Mouse (Mus musculus): ENCODE results near the gene Erg. TPM values are rescaled to one million over a fixed set of nuclear protein-coding genes. Genes with fewer than 3 reads are reported as not detected.

Gene Erg
- total RNA-seq, 1 experiment from 2014 or later, result 24.3 TPM

GRCm38 (mm10) chr16:95350499-95350898 lies 235.9 kb downstream of the Erg start:
- DNase-seq, result peak; percentile 57

- no peak for DNase-seq
These were observed 236.6 kb downstream of the Erg start for GRCm38 (mm10) chr16:95349745-95350144.

GRCm38 (mm10) chr16:95349344-95349743 lies 237.0 kb downstream of the Erg start:
- no peak for DNase-seq

- DNase-seq, result no peak
These were observed 237.8 kb downstream of the Erg start for GRCm38 (mm10) chr16:95348555-95348954.

- DNase-seq, result peak; percentile 30
These were observed 239.2 kb downstream of the Erg start for GRCm38 (mm10) chr16:95347202-95347601.

- DNase-seq, result peak; percentile 56
These were observed 240.5 kb downstream of the Erg start for GRCm38 (mm10) chr16:95345882-95346281.

- no peak for DNase-seq
These were observed 241.4 kb downstream of the Erg start for GRCm38 (mm10) chr16:95344961-95345360.

GRCm38 (mm10) chr16:95342030-95342429 lies 244.4 kb downstream of the Erg start:
- DNase-seq, result no peak

GRCm38 (mm10) chr16:95340885-95341791 lies 245.3 kb downstream of the Erg start:
- DNase-seq, result peak; percentile 73

GRCm38 (mm10) chr16:95332159-95332558 lies 254.2 kb downstream of the Erg start:
- no peak for DNase-seq

GRCm38 (mm10) chr16:95321945-95322625 lies 264.3 kb downstream of the Erg start:
- DNase-seq, result no peak

Other genes starting within 250 kb of the Erg start
- 52.2 and 56.2 TPM in 2 replicates for gene Ets2, start 115.5 kb upstream of the Erg start, total RNA-seq (2021)

All from adrenal gland, postnatal 25 days (tissue).